ENCODE assay signal across 25 mouse cellular contexts in genomic region chr10:128278158-128278557, GRCm38 (mm10). TPM values are rescaled to one million over a fixed set of nuclear protein-coding genes. Genes with fewer than 3 reads are reported as not detected.
"Had no signal": no experiment of that assay in that cellular context is flagged by ENCODE, and none has a peak within 500 bp of the region (broad histone marks: within the 10 kb centered on the region; RNA-seq: fewer than 3 reads in every experiment).

No protein-coding gene starts in this region.

- H3K4me1 ChIP-seq: lung, embryonic 15.5 days; midbrain, embryonic 10.5 days; midbrain, embryonic 12.5 days; neural tube, embryonic 13.5 days; neural tube, embryonic 15.5 days had no signal

- DNase-seq: lung, adult 18-20 months; lung, postnatal 10 days; lung, postnatal 4 days; midbrain, embryonic 14.5 days; retina, postnatal 1 day; right cerebral cortex, adult 18-20 months; right cerebral cortex, postnatal 25 days; right cerebral cortex, postnatal 4 days; spleen, adult 18-20 months; thymus, adult 18-20 months; thymus, postnatal 14 days; thymus, postnatal 36 days had no signal

- H3K27me3 ChIP-seq: liver, embryonic 12.5 days; lung, embryonic 15.5 days; midbrain, embryonic 12.5 days; neural tube, embryonic 13.5 days; neural tube, embryonic 15.5 days had no signal

- H3K9ac ChIP-seq: liver, embryonic 12.5 days; liver, embryonic 14.5 days; lung, embryonic 15.5 days; midbrain, embryonic 12.5 days; neural tube, embryonic 13.5 days; neural tube, embryonic 15.5 days had no signal

- H3K27ac ChIP-seq: liver, embryonic 12.5 days; liver, embryonic 14.5 days; lung, embryonic 15.5 days; midbrain, embryonic 10.5 days; midbrain, embryonic 12.5 days; neural tube, embryonic 13.5 days; neural tube, embryonic 15.5 days had no signal

- ATAC-seq: liver, embryonic 12.5 days; midbrain, embryonic 16.5 days had no signal

- H3K4me3 ChIP-seq: liver, embryonic 12.5 days; lung, embryonic 15.5 days; midbrain, embryonic 10.5 days; midbrain, embryonic 12.5 days; myocyte; neural tube, embryonic 13.5 days; neural tube, embryonic 15.5 days had no signal

- H3K4me2 ChIP-seq: liver, embryonic 12.5 days; lung, embryonic 15.5 days; midbrain, embryonic 12.5 days; neural tube, embryonic 13.5 days; neural tube, embryonic 15.5 days had no signal

- H3K9me3 ChIP-seq: liver, embryonic 12.5 days; lung, embryonic 15.5 days; midbrain, embryonic 10.5 days; midbrain, embryonic 12.5 days; neural tube, embryonic 13.5 days; neural tube, embryonic 15.5 days had no signal

RNA-seq across cellular contexts. Expression of gene Apof, which starts 9.7 kb away (rescaled TPM):
- polyA plus RNA-seq: midbrain, embryonic 10.5 days; midbrain, embryonic 12.5 days; midbrain, embryonic 14.5 days; midbrain, embryonic 16.5 days; myocyte; neural tube, embryonic 11.5 days; neural tube, embryonic 13.5 days; neural tube, embryonic 15.5 days; small intestine, adult 2 months; stomach, embryonic 14.5 days; thymus, postnatal 0 days had no signal

RNA-seq across cellular contexts. Expression of gene Il23a, which starts 20.4 kb away (rescaled TPM):
- polyA plus RNA-seq: liver, embryonic 12.5 days; midbrain, embryonic 10.5 days; midbrain, embryonic 12.5 days; midbrain, embryonic 14.5 days; neural tube, embryonic 11.5 days; small intestine, adult 2 months had no signal

RNA-seq across cellular contexts. Expression of gene Apon, which starts 24.3 kb away (rescaled TPM):
- polyA plus RNA-seq: midbrain, embryonic 14.5 days; midbrain, embryonic 16.5 days; neural tube, embryonic 15.5 days; small intestine, adult 2 months had no signal
